Comparison of ENCODE assay signal across 9 mouse cellular contexts in genomic region chr2:164404082-164404990, GRCm38 (mm10). TPM values are rescaled to one million over a fixed set of nuclear protein-coding genes. Genes with fewer than 3 reads are reported as not detected.
DNase-seq lines count a peak whose midpoint lies in the region; ATAC-seq lines count a peak whose summit lies in the region.
"Had no signal": no experiment of that assay in that cellular context is flagged by ENCODE, and none has a peak within 500 bp of the region (broad histone marks: within the 10 kb centered on the region; RNA-seq: fewer than 3 reads in every experiment).

No protein-coding gene starts in this region.

- no peak for ATAC-seq in forebrain, embryonic 12.5 days (ENCODE audit: low FRiP score)
- no peak for ATAC-seq in megakaryocyte progenitor cell, adult 5-6 weeks (replicated peaks; ENCODE audit: poor library complexity)

- 2% methylated on average over 41 of the region's 49 CpGs for WGBS in forebrain, embryonic 12.5 days
- WGBS in midbrain, embryonic 10.5 days, result 2% methylated on average over 49 of the region's 49 CpGs

- H3K4me1 ChIP-seq in forebrain, embryonic 12.5 days, result peaks cover 16% of the 10 kb centered on the region
- H3K4me1 ChIP-seq in midbrain, embryonic 10.5 days, result peaks cover 43% of the 10 kb centered on the region

- no peak overlapping the region for H3K27ac ChIP-seq in forebrain, embryonic 12.5 days
- H3K27ac ChIP-seq in midbrain, embryonic 10.5 days (replicated peaks), result no peak overlapping the region

- H3K4me3 ChIP-seq in forebrain, embryonic 12.5 days (replicated peaks), result peak overlapping the region; percentile 29
- peak overlapping the region; percentile 48 for H3K4me3 ChIP-seq in midbrain, embryonic 10.5 days

- intact Hi-C loops in heart, postnatal 25 days (cut with DNase I), result no loop called here
- intact Hi-C loops in left cerebral cortex, postnatal 14 days (cut with DNase I), result no loop called here

- H3K9me3 ChIP-seq in forebrain, embryonic 12.5 days, result no peaks in the 10 kb centered on the region
- no peaks in the 10 kb centered on the region for H3K9me3 ChIP-seq in midbrain, embryonic 10.5 days (replicated peaks)

- H3K36me3 ChIP-seq in forebrain, embryonic 12.5 days (replicated peaks), result no peaks in the 10 kb centered on the region
- H3K36me3 ChIP-seq in midbrain, embryonic 10.5 days, result no peaks in the 10 kb centered on the region

- H3K4me2 ChIP-seq in forebrain, embryonic 12.5 days, result peak overlapping the region; percentile 50

- peak; percentile 63 for DNase-seq in ZHBTc4 (ENCODE audit: low read depth, low spot score)
- peak; percentile 18 for DNase-seq in heart, postnatal 25 days (ENCODE audit: low spot score)
- DNase-seq in kidney, postnatal 4 days, result peak; percentile 70 to 77
- DNase-seq in midbrain, embryonic 10.5 days (ENCODE audit: low spot score), result peak; percentile 53
- no peak for DNase-seq in left cerebral cortex, postnatal 14 days (ENCODE audit: low spot score in 2 of 2)
- no peak for DNase-seq in thymus, adult 18-20 months

- peaks cover 99% of the 10 kb centered on the region for H3K27me3 ChIP-seq in forebrain, embryonic 12.5 days
- peaks cover 100% of the 10 kb centered on the region for H3K27me3 ChIP-seq in midbrain, embryonic 10.5 days (ENCODE audit: low read depth, poor library complexity, severe bottlenecking)

- H3K9ac ChIP-seq in forebrain, embryonic 12.5 days, result no peak overlapping the region

RNA-seq across cellular contexts. Expression of gene Matn4, which starts 0.6 kb away (rescaled TPM):
- polyA plus RNA-seq in forebrain, embryonic 12.5 days (2016; fragmentation: Nextera tagmentation; extraction: Ambion mirVana), result 3.3 and 4.0 TPM in 2 replicates
- total RNA-seq in heart, postnatal 25 days (2021), result under 1 TPM; 0.42 to 0.52 TPM
- polyA plus RNA-seq in midbrain, embryonic 10.5 days (2016; fragmentation: Nextera tagmentation; extraction: Ambion mirVana), result 0.21 TPM in 1 of 2 replicates, not detected in the other
- not detected in 2 replicates for total RNA-seq in megakaryocyte progenitor cell, adult 5-6 weeks (2015)
- total RNA-seq in megakaryocyte progenitor cell, adult 5-6 weeks (2017), result not detected in 2 replicates
- total RNA-seq in left cerebral cortex, postnatal 14 days (2021), result 10 to 100 TPM; 13.4 to 15.0 TPM
- total RNA-seq: MEL had no signal

RNA-seq across cellular contexts. Expression of gene Rbpjl, which starts 1.4 kb away (rescaled TPM):
- polyA plus RNA-seq in forebrain, embryonic 12.5 days (2016; fragmentation: Nextera tagmentation; extraction: Ambion mirVana), result 0.08 and 0.09 TPM in 2 replicates
- total RNA-seq in heart, postnatal 25 days (2021), result not detected
- polyA plus RNA-seq in midbrain, embryonic 10.5 days (2016; fragmentation: Nextera tagmentation; extraction: Ambion mirVana), result not detected in 2 replicates
- total RNA-seq in megakaryocyte progenitor cell, adult 5-6 weeks (2015), result not detected in 2 replicates
- total RNA-seq in megakaryocyte progenitor cell, adult 5-6 weeks (2017), result not detected in 2 replicates
- total RNA-seq in left cerebral cortex, postnatal 14 days (2021), result under 1 TPM; 0.32 to 0.42 TPM
- total RNA-seq: MEL had no signal

RNA-seq across cellular contexts. Expression of gene Slpi, which starts 15.4 kb away (rescaled TPM):
- polyA plus RNA-seq in forebrain, embryonic 12.5 days (2016; fragmentation: Nextera tagmentation; extraction: Ambion mirVana), result 0.41 TPM in 1 of 2 replicates, not detected in the other
- 1 to 10 TPM; 3.1 to 7.2 TPM for total RNA-seq in heart, postnatal 25 days (2021)
- polyA plus RNA-seq in midbrain, embryonic 10.5 days (2016; fragmentation: Nextera tagmentation; extraction: Ambion mirVana), result 0.31 TPM in 1 of 2 replicates, not detected in the other
- total RNA-seq in megakaryocyte progenitor cell, adult 5-6 weeks (2015), result 244 and 316 TPM in 2 replicates
- total RNA-seq in megakaryocyte progenitor cell, adult 5-6 weeks (2017), result 39.7 and 71.6 TPM in 2 replicates
- not detected for total RNA-seq in left cerebral cortex, postnatal 14 days (2021)
- total RNA-seq: MEL had no signal

RNA-seq across cellular contexts. Expression of gene Sdc4, which starts 39.4 kb away (rescaled TPM):
- 12.1 and 12.6 TPM in 2 replicates for polyA plus RNA-seq in forebrain, embryonic 12.5 days (2016; fragmentation: Nextera tagmentation; extraction: Ambion mirVana)
- total RNA-seq in heart, postnatal 25 days (2021), result 10 to 100 TPM; 19.7 to 22.4 TPM
- polyA plus RNA-seq in midbrain, embryonic 10.5 days (2016; fragmentation: Nextera tagmentation; extraction: Ambion mirVana), result 16.1 and 17.4 TPM in 2 replicates
- not detected in 2 replicates for total RNA-seq in megakaryocyte progenitor cell, adult 5-6 weeks (2015)
- total RNA-seq in megakaryocyte progenitor cell, adult 5-6 weeks (2017), result 0.41 TPM in 1 of 2 replicates, not detected in the other
- 10 to 100 TPM; 60.0 to 79.0 TPM for total RNA-seq in left cerebral cortex, postnatal 14 days (2021)
- total RNA-seq: MEL had no signal

RNA-seq across cellular contexts. Expression of gene Sys1, which starts 52.4 kb away (rescaled TPM):
- 60.5 and 67.4 TPM in 2 replicates for polyA plus RNA-seq in forebrain, embryonic 12.5 days (2016; fragmentation: Nextera tagmentation; extraction: Ambion mirVana)
- 10 to 100 TPM; 22.2 to 26.8 TPM for total RNA-seq in heart, postnatal 25 days (2021)
- polyA plus RNA-seq in midbrain, embryonic 10.5 days (2016; fragmentation: Nextera tagmentation; extraction: Ambion mirVana), result 64.8 and 65.9 TPM in 2 replicates
- 39.1 and 39.5 TPM in 2 replicates for total RNA-seq in megakaryocyte progenitor cell, adult 5-6 weeks (2015)
- total RNA-seq in megakaryocyte progenitor cell, adult 5-6 weeks (2017), result 11.2 and 20.0 TPM in 2 replicates
- 10 to 100 TPM; 38.0 to 44.4 TPM for total RNA-seq in left cerebral cortex, postnatal 14 days (2021)

Comparison
In these comparisons a context has a peak if more than half of its experiments do, and no peak if none do; other contexts are left out.
1. DNase-seq: peak in ZHBTc4 (single experiment), heart, postnatal 25 days (single experiment), kidney, postnatal 4 days (2 of 2) and midbrain, embryonic 10.5 days (single experiment); none in left cerebral cortex, postnatal 14 days (0 of 2) and thymus, adult 18-20 months (0 of 2).
2. RNA of gene Matn4, which starts 0.6 kb away (total RNA-seq): 13.4 to 15.0 TPM in left cerebral cortex, postnatal 14 days; 0.42 to 0.52 TPM in heart, postnatal 25 days and not detected in megakaryocyte progenitor cell, adult 5-6 weeks; every median in the first group is over 4 times any median in the second.
3. RNA of gene Slpi, which starts 15.4 kb away (total RNA-seq): 39.7 to 316 TPM in megakaryocyte progenitor cell, adult 5-6 weeks; 3.1 to 7.2 TPM in heart, postnatal 25 days and not detected in left cerebral cortex, postnatal 14 days; every median in the first group is over 4 times any median in the second.